Mouse (Mus musculus) bone marrow, adult 2 months (tissue): ENCODE results near the gene Gabbr2.

Source experiments
- CTCF ChIP-seq: fragments of 200-500 bp; IDR thresholded peaks from 2 replicates; pipeline ENCODE4 v1.5.1; 2011; ENCODE audit warnings: low read length, control low read depth; ENCODE audit not compliant: control insufficient read depth, insufficient read depth
- POLR2A ChIP-seq: fragments of 200-500 bp; IDR thresholded peaks from 2 replicates; pipeline ENCODE4 v1.6.1; 2011; ENCODE audit warnings: low read depth, mild to moderate bottlenecking, control low read depth, low read length, borderline replicate concordance; ENCODE audit not compliant: control insufficient read depth

GRCm38 (mm10) chr4:46856145-46856544, 135.5 kb downstream of the Gabbr2 start:
- TF ChIP-seq CTCF (no peak), POLR2A (no peak)
